Mouse (Mus musculus): ENCODE measurements around the gene Ly6g6e. TPM values are rescaled to one million over a fixed set of nuclear protein-coding genes. Genes with fewer than 3 reads are reported as not detected.

The Ly6g6e gene
- polyA plus RNA-seq, 1 experiment from 2014 or later: 33.0 TPM

- Histone ChIP-seq H3K4me3 (replicated peaks) (no peak overlapping the region), H3K9ac (no peak overlapping the region), H3K4me1 (peaks cover 18% of the 10 kb centered on the region), H3K27ac (replicated peaks) (no peak overlapping the region), H3K27me3 (no peaks in the 10 kb centered on the region), H3K9me3 (replicated peaks) (no peaks in the 10 kb centered on the region), H3K4me2 (replicated peaks) (no peak overlapping the region), H3K36me3 (no peaks in the 10 kb centered on the region)
- no peak for ATAC-seq (ENCODE audit: insufficient number of reproducible peaks, low FRiP score, low TSS enrichment, low read depth)
- WGBS: 58% methylated on average over 9 of the region's 9 CpGs
Measured at GRCm38 (mm10) chr17:35079778-35080177, 3.1 kb downstream of the Ly6g6e start.

- H3K4me2 ChIP-seq (replicated peaks): no peak overlapping the region
- no peak overlapping the region; the same call in 1 of the 2 replicates for H3K9ac ChIP-seq
- no peak overlapping the region for H3K27ac ChIP-seq (replicated peaks)
- no peaks in the 10 kb centered on the region for H3K9me3 ChIP-seq (replicated peaks)
- no peaks in the 10 kb centered on the region for H3K36me3 ChIP-seq
- H3K4me3 ChIP-seq (replicated peaks): no peak overlapping the region
- ATAC-seq (ENCODE audit: insufficient number of reproducible peaks, low FRiP score, low TSS enrichment, low read depth): no peak
- H3K4me1 ChIP-seq: peaks cover 18% of the 10 kb centered on the region
- 40% methylated on average over 6 of the region's 6 CpGs for WGBS
- H3K27me3 ChIP-seq: no peaks in the 10 kb centered on the region
Measured at GRCm38 (mm10) chr17:35080248-35080647, 3.5 kb downstream of the Ly6g6e start.

- Histone ChIP-seq H3K27ac (replicated peaks) (no peak overlapping the region), H3K4me1 (peaks cover 18% of the 10 kb centered on the region), H3K36me3 (no peaks in the 10 kb centered on the region), H3K4me3 (replicated peaks) (no peak overlapping the region), H3K9me3 (replicated peaks) (no peaks in the 10 kb centered on the region), H3K4me2 (replicated peaks) (no peak overlapping the region), H3K27me3 (no peaks in the 10 kb centered on the region), H3K9ac (no peak overlapping the region; the same call in 1 of the 2 replicates)
- WGBS: 68% methylated on average over 4 of the region's 4 CpGs
- ATAC-seq (ENCODE audit: insufficient number of reproducible peaks, low FRiP score, low TSS enrichment, low read depth): no peak
Measured at GRCm38 (mm10) chr17:35080710-35081109, 4.0 kb downstream of the Ly6g6e start.

GRCm38 (mm10) chr17:35082841-35083576, 6.3 kb downstream of the Ly6g6e start:
- no peaks in the 10 kb centered on the region for H3K27me3 ChIP-seq
- H3K9ac ChIP-seq: no peak overlapping the region
- WGBS: 83% methylated on average over 16 of the region's 16 CpGs
- peaks cover 2% of the 10 kb centered on the region; the same call in 1 of the 2 replicates for H3K4me1 ChIP-seq
- H3K4me2 ChIP-seq (replicated peaks): no peak overlapping the region
- no peak overlapping the region for H3K4me3 ChIP-seq (replicated peaks)
- ATAC-seq (ENCODE audit: insufficient number of reproducible peaks, low FRiP score, low TSS enrichment, low read depth): no peak
- H3K27ac ChIP-seq (replicated peaks): no peak overlapping the region
- H3K9me3 ChIP-seq (replicated peaks): no peaks in the 10 kb centered on the region
- no peaks in the 10 kb centered on the region for H3K36me3 ChIP-seq

GRCm38 (mm10) chr17:35083929-35084497, 7.3 kb downstream of the Ly6g6e start:
- Histone ChIP-seq H3K4me3 (replicated peaks) (no peak overlapping the region), H3K9ac (no peak overlapping the region), H3K27ac (replicated peaks) (no peak overlapping the region), H3K4me2 (replicated peaks) (no peak overlapping the region), H3K36me3 (no peaks in the 10 kb centered on the region), H3K4me1 (no peaks in the 10 kb centered on the region), H3K27me3 (no peaks in the 10 kb centered on the region), H3K9me3 (replicated peaks) (no peaks in the 10 kb centered on the region)
- 79% methylated on average over 3 of the region's 3 CpGs for WGBS
- no peak for ATAC-seq (ENCODE audit: insufficient number of reproducible peaks, low FRiP score, low TSS enrichment, low read depth)

- no peak within 1 kb of the TSS for H3K4me2 ChIP-seq (replicated peaks)
- ATAC-seq (ENCODE audit: insufficient number of reproducible peaks, low FRiP score, low TSS enrichment, low read depth): no peak
- H3K27me3 ChIP-seq: no peaks in the 10 kb centered on the region
- no peak within 1 kb of the TSS for H3K9ac ChIP-seq
- H3K9me3 ChIP-seq (replicated peaks): no peaks in the 10 kb centered on the region
- no peaks in the 10 kb centered on the region for H3K36me3 ChIP-seq
- WGBS: 72% methylated on average over 7 of the region's 7 CpGs
- peaks cover 6% of the 10 kb centered on the region for H3K4me1 ChIP-seq
- no peak within 1 kb of the TSS for H3K4me3 ChIP-seq (replicated peaks)
- no peak within 1 kb of the TSS for H3K27ac ChIP-seq (replicated peaks)
Measured at GRCm38 (mm10) chr17:35085208-35085865, 8.6 kb downstream of the Ly6g6e start, which contains the start of gene Ly6g6f. Gene Ly6g6f (minus strand): TSS chr17:35085610.

GRCm38 (mm10) chr17:35088151-35088550, 11.4 kb downstream of the Ly6g6e start:
- no peak for ATAC-seq (ENCODE audit: insufficient number of reproducible peaks, low FRiP score, low TSS enrichment, low read depth)
- Histone ChIP-seq H3K4me2 (replicated peaks) (no peak overlapping the region), H3K9me3 (replicated peaks) (no peaks in the 10 kb centered on the region), H3K36me3 (peaks cover 20% of the 10 kb centered on the region), H3K9ac (no peak overlapping the region), H3K27ac (replicated peaks) (no peak overlapping the region), H3K27me3 (no peaks in the 10 kb centered on the region), H3K4me3 (replicated peaks) (no peak overlapping the region), H3K4me1 (peaks cover 13% of the 10 kb centered on the region)
- WGBS: 31% methylated on average over 2 of the region's 2 CpGs

- H3K4me3 ChIP-seq (replicated peaks): peak within 1 kb of the TSS; percentile 66
Measured at GRCm38 (mm10) chr17:35088825-35089644, 12.3 kb downstream of the Ly6g6e start, which contains the start of gene Abhd16a. Gene Abhd16a (plus strand): TSS chr17:35089263.

GRCm38 (mm10) chr17:35090166-35090932, 13.6 kb downstream of the Ly6g6e start:
- H3K9ac ChIP-seq: peak overlapping the region; percentile 69
- WGBS: 59% methylated on average over 8 of the region's 8 CpGs
- peak overlapping the region; percentile 58 for H3K4me2 ChIP-seq (replicated peaks)
- H3K27ac ChIP-seq (replicated peaks): peak overlapping the region; percentile 97
- ATAC-seq (ENCODE audit: insufficient number of reproducible peaks, low FRiP score, low TSS enrichment, low read depth): no peak
- peaks cover 37% of the 10 kb centered on the region for H3K36me3 ChIP-seq
- no peaks in the 10 kb centered on the region for H3K27me3 ChIP-seq
- H3K4me3 ChIP-seq (replicated peaks): peak overlapping the region; percentile 66
- peaks cover 13% of the 10 kb centered on the region for H3K4me1 ChIP-seq
- no peaks in the 10 kb centered on the region for H3K9me3 ChIP-seq (replicated peaks)

More at GRCm38 (mm10) chr17:35088825-35089644, 12.3 kb downstream of the Ly6g6e start, which contains the start of gene Abhd16a:
- WGBS: 3% methylated on average over 67 of the region's 67 CpGs
- H3K9me3 ChIP-seq (replicated peaks): no peaks in the 10 kb centered on the region
- peak within 1 kb of the TSS; percentile 97 for H3K27ac ChIP-seq (replicated peaks)
- peak; percentile 95 for ATAC-seq (ENCODE audit: insufficient number of reproducible peaks, low FRiP score, low TSS enrichment, low read depth)
- H3K4me1 ChIP-seq: peaks cover 13% of the 10 kb centered on the region
- H3K36me3 ChIP-seq: peaks cover 24% of the 10 kb centered on the region
- peak within 1 kb of the TSS; percentile 58 for H3K4me2 ChIP-seq (replicated peaks)
- peak within 1 kb of the TSS; percentile 69 for H3K9ac ChIP-seq
- no peaks in the 10 kb centered on the region for H3K27me3 ChIP-seq

GRCm38 (mm10) chr17:35092403-35093198, 15.9 kb downstream of the Ly6g6e start:
- no peak overlapping the region for H3K27ac ChIP-seq (replicated peaks)
- no peak overlapping the region for H3K9ac ChIP-seq
- H3K36me3 ChIP-seq: peaks cover 56% of the 10 kb centered on the region
- ATAC-seq (ENCODE audit: insufficient number of reproducible peaks, low FRiP score, low TSS enrichment, low read depth): no peak
- no peaks in the 10 kb centered on the region for H3K27me3 ChIP-seq
- H3K4me3 ChIP-seq (replicated peaks): no peak overlapping the region
- peaks cover 13% of the 10 kb centered on the region for H3K4me1 ChIP-seq
- no peak overlapping the region for H3K4me2 ChIP-seq (replicated peaks)
- no peaks in the 10 kb centered on the region for H3K9me3 ChIP-seq (replicated peaks)
- WGBS: 86% methylated on average over 14 of the region's 14 CpGs
